Mouse (Mus musculus): ENCODE data around the gene Art4. TPM values are rescaled to one million over a fixed set of nuclear protein-coding genes. Genes with fewer than 3 reads are reported as not detected.

The Art4 gene
- total RNA-seq, 4 experiments from 2014 or later, result 0.12 TPM; not detected in 3

DNA sequence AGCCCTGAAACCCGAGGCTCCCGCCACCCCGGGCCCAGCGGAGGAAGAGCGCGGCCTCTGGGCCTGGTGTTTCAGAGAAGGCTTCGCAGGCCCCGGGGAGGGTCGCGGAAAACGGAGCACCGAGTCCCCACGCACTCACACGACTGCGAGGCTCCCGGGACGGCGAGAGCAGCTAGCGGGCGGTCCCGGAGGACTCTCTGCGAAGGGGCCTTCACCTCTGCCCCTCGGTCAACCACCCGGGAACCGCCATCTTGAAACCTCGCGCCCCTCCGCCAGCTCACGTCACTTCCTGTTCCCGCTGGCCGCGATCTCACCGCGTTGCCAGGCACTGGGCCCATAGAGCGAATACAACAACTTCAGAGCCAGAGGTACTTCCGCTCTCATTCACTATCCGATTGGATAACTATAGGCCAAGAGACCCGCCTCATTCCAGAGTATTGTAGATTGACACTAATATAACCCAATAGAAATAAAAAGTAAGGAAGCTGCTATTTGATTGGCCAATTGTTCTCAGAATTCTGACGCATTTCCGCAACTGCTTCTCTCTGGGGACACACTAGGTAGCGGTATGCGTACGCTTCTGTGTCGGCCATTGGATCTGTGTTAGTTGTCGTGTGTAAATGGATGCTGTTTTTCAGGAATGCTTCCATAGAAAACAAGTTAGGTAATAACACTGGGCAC is 29.5 kb downstream of the Art4 start, which contains the start of gene Wbp11:
Wbp11 (minus strand) TSS at position 353 of the 681 bp plus-strand sequence.
- DNase-seq (ENCODE audit: low spot score in 2 of 2), result peak; percentile 92 to 96

DNA sequence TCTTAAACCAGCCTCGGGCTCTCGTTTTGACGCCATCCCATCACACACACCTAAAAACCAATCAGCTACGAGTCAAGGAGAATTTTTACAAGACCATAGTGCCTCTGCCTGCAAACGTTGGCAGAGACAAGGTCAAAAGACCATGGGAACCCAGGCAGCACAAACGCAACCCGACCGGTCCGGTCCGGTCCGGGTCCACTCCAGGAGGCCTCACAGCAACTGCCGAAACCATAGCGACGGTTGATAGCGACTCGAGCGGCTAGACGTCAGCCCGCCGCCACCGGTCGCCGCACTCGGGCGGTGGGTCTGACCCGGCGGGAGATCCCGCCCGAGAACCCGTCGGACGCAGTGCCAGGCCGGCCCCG is 30.0 kb downstream of the Art4 start, which contains the start of gene BC049715:
BC049715 (plus strand) TSS at position 111 of the 365 bp plus-strand sequence.
- no peak for DNase-seq (ENCODE audit: low spot score in 2 of 2)

DNA sequence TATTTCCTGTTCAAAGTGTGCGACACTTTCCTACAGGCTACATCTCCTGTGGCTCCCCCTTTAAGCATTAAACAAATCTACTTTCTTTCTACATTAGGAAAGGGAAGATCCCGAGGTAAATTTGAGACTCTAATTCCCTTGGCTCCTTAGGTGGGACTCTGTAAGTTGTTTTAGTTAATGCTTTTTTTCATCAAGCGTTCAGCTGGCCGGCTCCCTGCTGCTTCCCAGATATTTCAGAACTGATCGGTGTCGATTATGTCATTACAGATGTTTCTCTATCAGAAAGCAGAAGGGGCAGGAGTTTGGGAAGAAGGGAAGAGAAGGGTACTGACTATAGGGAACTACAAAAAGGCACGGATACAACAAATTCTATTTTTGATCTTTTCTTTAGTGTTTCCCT is 30.4 kb downstream of the Art4 start:
- no peak for DNase-seq (ENCODE audit: low spot score in 2 of 2)

DNA sequence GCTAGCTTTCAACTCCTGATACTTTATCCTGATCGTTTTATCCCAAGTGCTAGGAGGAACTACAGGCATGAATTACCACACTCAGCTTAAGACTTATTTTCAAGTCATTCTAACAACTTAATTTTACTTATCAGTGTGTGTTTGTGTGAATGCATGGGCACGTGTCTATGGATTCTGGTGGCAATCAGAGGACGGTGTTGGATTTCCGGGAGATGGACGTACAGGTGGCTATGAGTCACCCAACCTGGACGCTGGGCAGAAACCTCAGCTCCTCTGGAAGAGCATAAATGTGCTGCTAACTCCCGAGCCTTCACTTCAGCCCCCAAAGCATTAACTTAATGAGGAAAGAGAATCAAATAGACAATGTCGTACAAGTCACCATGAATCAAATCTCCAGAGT is 32.5 kb downstream of the Art4 start:
- no peak for DNase-seq (ENCODE audit: low spot score in 2 of 2)

DNA sequence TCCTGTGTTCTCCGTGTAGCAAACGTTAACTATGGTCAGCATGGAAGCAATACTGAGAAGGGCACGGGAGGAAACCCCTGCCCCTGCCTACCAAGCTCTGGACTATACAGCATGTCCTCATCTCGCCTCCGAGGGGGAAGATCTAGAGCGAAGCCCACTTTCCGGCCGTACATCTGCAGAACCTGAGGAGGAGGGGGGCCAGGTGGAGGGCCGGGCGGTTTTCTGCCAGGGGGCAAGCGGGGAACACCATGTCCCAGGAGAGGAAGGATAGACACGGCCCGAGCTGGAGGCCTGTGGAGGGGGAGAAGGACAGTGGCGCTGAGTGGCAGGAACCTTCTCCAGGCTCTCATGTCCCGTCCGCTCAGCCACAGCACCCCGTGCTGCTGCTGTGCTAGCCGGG is 36.4 kb downstream of the Art4 start:
- DNase-seq (ENCODE audit: low spot score in 2 of 2), result no peak

DNA sequence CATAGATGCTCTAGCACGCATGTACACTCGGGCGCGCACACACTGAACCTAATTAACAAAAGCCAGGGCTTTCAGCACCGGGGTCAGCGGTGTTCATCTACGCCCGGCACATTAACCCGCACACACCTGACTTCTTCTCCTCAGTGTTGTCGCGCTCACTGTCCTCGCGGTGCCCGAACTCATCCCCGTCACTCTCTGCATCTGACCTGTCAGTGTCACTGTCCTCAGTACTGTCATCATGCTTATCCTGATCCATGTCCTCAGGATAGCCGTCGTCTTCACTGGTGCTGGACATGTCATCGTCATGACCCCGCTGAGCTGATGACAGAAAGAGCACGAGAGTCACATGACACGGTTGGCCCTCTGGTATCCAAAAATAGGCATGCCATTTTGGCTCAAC is 37.2 kb downstream of the Art4 start:
- DNase-seq (ENCODE audit: low spot score in 2 of 2), result no peak

DNA sequence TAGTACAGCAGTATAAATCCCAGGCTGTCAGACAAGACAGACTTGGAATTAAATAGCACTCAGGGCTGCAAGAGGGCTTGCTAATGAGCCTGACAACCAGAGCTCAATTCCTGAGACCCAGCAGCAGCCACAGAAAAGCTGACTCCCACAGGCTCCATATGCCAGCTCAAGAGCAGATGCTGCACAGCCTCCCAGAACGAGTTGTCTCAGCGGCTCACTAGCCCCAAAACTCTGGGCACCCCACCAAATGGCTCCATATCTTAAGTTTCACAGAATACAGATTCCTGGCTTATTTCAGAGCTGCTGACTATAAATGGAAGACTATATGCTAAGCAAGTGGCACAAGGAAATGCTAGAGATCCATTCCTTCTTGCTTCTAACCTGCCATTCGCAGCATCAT is 40.0 kb downstream of the Art4 start:
- DNase-seq (ENCODE audit: low spot score in 2 of 2), result no peak

DNA sequence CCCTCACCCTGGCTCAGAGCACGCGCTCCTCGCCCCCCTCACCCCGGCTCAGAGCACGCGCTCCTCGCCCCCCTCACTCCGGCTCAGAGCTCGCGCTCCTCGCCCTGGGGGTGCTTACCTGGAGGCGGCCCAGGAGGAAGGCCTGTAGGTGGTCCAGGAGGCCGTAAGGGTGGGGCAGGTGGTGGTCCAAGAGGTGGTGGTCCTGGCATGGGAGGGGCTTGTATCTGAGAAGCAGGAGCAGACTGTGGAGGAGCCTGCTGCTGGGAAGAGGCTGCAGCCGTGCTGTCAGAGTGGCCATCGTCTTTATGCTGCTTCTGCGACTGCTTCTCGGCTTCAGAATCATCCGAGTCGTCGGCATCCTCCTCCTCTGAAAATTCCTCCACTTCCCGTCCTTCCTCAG is 40.7 kb downstream of the Art4 start:
- DNase-seq (ENCODE audit: low spot score in 2 of 2), result no peak

DNA sequence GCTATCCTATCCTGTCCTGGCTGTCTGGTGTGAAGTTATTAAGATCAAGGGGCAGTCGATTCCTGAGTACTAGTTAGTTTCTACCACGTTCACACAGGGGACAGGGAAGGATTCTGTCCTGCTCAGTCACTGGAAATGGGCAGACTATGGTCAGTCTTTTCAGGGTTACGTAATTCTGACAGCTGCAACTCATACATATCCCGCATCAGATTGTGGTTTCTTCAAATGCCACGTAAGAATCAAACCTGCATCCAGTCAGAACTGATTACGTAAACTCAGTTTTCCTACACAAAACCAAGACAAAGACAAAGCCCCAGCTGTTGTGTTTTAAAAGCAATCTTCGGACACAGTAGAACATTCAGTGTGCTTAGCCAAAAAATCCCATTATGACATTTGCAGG is 42.2 kb downstream of the Art4 start:
- no peak for DNase-seq (ENCODE audit: low spot score in 2 of 2)

DNA sequence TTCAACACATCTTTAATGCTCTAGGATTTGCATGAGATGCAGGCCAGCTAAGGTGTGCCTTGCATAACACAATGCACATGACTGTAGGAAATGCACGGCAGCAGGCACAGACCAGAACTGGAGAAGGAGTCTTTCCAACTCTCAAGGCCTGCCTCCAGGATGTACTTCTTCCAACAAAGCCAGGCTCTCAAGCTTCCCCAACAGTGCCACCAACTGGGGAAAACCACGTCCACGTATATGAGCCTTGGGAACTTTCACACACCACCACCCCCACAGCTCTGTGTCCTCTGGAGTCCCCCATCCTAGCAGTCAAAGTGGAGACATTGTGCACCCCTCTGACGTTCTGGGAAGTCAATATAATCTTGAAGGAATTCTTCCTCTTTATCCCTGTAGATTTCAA is 44.4 kb downstream of the Art4 start:
- no peak for DNase-seq (ENCODE audit: low spot score in 2 of 2)

DNA sequence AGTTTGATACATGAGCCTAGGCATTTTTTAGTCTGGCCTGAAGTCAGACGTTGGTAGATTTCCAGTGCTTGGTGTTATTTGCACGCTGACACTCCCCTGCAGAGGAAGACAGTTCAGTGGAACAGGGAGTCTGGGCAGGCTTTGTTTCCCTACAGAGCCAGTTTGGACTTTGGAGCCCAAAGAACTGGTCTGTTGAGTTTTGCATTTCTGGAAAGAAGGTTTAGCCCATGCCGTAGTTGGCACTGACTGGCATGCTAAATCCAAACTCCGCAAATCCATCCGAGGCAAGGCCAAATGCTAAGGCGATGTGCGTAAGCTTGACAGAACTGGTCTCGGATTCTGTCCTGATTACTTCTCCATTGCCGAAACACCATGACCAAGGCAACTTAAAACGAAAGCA is 46.3 kb downstream of the Art4 start:
- DNase-seq (ENCODE audit: low spot score in 2 of 2), result no peak

DNA sequence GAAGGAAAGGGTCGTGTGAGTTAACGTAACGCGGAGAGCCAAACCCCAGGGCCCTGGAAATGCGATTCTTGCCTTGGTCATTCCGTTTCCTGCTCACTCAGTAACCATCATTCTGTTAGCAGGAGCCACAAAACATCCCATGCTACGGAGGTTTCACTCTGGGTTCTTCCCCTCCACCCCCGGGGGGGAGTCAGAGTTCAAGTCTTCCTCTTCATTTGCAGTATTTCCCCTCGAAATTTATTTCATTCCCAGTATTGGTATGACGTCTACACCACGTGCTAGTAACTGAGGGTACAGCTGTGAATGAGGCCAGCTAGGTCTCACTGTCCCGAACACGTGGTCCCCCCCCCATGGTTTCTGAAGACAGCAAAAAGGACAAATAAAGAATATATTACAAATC is 47.9 kb downstream of the Art4 start:
- DNase-seq (ENCODE audit: low spot score in 2 of 2), result no peak

DNA sequence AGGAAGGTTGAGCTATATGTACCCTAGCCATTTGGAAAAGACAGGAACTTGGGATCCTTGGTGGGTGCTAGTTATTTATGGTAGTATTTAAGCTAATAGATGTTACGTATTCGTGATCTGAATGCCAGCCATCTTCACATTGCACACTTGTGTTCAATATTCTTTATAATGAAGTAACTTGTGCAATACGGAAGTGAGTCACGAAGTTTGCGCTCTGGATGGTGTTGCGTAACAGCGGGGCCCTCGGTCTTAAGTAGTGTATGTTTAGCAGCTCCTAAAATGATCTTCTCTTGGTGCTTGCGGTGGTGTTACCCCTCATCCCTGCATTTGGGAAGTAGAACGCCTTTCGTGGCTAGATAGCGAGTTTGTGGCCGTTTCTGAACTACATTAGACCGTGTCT is 48.5 kb downstream of the Art4 start:
- DNase-seq (ENCODE audit: low spot score in 2 of 2), result no peak

DNA sequence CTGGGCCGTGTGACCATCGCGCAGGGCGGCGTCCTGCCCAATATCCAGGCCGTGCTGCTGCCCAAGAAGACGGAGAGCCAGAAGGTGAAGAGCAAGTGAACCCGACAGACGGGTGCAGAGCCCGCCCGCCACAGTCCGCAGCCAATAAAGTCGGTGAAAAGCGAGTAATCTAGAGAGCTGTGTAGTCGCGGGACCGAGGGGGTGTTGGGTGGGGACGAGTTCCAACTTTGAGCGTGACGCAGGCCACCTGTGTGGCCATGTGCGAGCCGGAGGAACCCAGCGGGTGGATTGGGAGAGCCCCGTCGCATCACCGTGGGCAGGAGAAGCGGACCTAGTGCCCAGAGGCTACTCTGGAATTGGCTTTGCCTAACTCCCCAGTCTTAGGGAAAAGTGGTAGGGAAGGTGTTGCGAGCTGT is 48.9 kb downstream of the Art4 start:
- no peak for DNase-seq (ENCODE audit: low spot score in 2 of 2)

DNA sequence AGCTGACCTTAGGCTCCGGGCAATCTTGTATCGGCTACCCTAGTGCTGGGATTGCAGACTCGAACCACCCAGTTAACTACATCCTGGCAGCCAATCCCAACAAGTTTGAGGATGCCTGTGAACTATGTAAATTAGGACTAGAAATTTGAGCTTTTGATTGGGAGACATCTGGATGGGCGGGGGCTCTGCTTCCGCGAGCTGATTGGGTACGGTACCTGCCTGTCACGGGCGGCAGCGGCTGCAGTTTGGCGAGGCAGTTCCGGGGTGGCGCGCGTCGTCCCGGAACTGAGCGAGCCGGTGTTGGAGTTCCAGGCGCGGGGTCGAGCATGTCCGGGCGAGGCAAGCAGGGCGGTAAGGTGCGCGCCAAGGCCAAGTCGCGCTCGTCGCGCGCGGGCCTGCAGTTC is 49.5 kb downstream of the Art4 start, which contains the start of gene H2afj:
H2afj (plus strand) TSS at position 231 of the 404 bp plus-strand sequence.
- DNase-seq (ENCODE audit: low spot score in 2 of 2), result peak; percentile 95 to 96

DNA sequence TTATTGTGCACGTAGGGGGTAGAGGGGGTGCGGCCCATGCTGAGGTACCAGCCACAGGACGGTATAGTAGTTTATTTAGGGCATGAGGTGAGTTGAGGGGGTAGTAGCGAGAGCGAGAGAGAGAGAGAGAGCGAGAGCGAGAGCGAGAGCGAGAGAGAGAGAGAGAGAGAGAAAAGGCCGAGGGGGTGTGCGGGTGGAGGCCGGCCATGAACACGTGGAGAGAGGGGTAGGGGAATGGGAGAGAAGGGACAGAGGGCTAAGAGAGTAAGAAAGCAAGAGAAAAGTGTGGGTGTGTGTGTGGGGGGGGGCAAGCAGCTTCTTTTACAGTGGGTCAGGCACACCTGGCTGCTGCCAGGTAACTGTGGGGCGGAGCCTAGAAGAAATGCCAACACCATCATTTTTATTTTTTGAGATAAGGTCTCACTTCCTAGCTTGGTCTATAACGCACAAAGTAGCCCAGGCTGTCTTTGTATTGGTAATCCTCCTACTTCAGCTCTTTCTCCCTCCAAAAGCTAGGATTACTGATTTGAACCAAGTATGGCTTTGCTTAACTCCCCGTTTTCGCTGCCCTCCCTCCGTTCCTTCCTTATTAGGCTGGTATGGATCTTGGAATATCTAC is 50.0 kb downstream of the Art4 start:
- no peak for DNase-seq (ENCODE audit: low spot score in 2 of 2)

DNA sequence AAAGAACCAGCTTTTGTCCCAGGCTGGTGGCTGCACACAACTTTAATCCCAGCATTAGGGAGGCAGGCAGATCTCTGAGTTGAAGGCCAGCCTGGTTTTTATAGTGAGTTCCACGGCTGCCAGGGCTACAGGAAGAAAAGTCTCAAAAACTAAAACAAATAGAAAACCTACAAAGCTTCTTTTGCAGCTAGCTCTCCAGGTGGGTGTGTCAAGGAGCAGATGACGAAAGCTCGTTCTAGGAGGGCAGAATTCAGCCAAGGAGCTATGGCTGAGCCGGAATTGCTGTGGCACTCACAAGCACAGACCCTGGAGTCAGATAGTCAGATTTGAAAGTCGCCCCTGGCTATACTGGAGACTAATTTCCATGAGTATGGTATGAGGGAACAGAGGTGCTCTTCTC is 50.7 kb downstream of the Art4 start:
- DNase-seq (ENCODE audit: low spot score in 2 of 2), result no peak

DNA sequence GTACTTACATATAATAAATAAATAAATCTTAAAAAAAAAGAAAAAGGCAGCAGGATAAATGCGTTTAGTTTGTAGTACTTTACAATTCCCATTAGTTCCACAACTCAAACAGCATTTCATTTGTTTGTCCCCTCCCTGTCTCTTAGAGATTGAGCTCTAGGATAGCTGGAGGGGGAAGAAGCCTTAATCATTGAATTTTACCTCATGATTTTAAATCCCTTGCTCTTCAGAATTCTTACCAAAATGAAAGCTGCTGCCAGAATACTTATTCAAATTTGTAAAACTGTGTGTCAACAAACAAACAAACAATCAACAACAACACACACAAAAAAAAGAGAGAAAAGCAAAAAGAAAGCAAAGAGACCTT is 52.1 kb downstream of the Art4 start:
- DNase-seq (ENCODE audit: low spot score in 2 of 2), result no peak

DNA sequence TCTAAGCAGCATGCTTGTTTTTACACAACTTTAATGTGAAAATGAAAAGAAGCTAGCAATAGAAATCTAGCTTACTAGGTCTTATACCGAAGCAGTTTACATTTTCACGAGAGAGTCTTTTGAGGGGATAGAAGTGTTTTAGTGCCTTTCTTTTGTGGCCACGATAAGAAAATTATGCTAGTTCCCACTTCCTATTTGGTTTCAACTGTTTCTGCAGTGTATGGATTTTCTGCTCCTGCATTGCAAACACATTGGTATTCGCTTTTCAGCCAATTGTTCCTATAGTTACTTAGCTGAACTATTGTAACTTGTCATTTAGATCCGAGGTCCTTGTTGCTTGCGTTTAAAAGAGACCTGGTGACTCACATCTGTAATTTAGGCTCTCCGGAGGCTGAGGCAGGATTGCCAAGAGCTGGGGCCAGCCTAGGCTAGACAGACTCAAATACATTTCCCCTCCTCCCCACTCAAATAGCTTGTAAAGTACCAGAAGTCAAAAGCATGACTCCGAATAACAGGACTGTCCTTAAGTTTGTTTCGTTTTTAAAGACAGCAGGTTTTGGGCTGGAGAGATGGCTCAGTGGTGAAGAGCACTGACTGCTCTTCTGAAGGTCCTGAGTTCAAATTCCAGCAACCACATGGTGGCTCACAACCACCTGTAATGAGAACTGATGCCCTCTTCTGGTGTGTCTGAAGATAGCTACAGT is 52.7 kb downstream of the Art4 start:
- no peak for DNase-seq (ENCODE audit: low spot score in 2 of 2)

DNA sequence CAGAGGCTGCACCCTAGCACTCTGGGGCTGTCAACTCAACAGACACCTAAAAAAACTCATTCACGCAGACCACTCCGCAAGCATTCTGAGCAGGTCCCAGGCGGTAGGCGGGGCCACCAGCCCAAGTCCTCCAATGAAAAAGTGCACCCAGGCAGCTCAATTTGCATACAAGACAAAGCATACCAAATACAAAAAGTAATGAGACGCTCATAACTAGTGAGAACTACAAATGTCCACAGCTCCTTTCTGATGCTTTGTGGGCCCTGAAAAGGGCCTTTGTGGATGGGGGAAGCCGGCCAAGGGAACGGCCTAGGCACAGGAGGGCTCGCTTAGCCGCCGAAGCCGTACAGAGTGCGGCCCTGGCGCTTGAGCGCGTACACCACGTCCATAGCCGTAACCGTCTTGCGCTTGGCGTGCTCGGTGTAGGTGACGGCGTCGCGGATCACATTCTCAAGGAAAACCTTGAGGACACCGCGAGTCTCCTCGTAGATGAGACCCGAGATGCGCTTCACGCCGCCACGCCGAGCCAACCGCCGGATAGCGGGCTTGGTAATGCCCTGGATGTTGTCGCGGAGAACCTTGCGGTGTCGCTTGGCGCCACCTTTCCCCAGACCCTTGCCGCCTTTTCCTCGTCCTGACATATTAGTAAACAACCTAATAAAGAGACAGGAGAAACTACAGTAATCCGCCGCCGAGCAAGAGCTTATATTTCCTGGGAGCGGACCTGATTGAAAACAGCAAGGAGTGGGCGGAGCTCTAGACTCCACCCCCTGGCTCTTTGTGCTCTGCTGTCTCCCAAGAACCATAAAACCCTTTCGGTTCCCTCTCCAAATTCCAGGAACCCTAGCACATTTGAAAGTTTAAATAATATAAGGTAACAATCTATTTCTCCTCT is 53.5 kb downstream of the Art4 start, which contains the start of gene Hist4h4:
Hist4h4 (minus strand) TSS at position 677 of the 895 bp plus-strand sequence.
- DNase-seq (ENCODE audit: low spot score in 2 of 2), result peak; percentile 93 to 96

DNA sequence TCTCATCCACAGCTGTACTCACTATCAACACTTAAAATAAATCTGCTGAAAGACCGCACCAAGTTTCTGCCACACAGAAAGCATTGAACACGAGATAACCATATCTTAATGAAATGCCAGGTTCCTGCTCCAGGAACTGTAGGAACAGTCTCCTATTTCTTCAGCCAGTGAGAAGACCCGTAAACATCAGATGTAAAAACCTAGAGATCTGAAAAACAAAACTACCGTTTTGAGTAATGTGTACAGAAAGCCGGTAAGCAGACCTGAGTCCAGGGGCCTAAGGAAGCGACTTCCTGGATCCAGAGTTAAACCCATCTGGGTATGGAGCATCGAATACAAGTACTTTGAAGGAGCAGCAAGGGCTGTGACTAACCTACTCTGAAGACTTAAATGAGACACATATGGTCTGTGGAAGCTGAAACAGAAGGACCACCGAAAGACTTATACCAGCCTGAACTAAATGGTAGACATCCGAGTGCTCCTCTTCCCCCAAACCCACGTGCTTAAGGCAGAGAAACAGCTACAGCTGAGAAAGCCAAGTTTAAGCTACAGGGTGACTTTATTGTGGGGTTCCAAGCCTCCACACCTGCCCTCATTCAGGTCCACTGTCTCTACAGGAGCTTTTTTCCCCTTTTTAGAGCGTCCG is 54.3 kb downstream of the Art4 start:
- DNase-seq (ENCODE audit: low spot score in 2 of 2), result no peak
